Mouse (Mus musculus): ENCODE measurements at regions not wholly inside any gene's neighbourhood (a gene's known extent, or its start where the extent isn't known, plus 50 kb on each side); places are given as distances from the start of the nearest gene placed in this dataset.

DNA sequence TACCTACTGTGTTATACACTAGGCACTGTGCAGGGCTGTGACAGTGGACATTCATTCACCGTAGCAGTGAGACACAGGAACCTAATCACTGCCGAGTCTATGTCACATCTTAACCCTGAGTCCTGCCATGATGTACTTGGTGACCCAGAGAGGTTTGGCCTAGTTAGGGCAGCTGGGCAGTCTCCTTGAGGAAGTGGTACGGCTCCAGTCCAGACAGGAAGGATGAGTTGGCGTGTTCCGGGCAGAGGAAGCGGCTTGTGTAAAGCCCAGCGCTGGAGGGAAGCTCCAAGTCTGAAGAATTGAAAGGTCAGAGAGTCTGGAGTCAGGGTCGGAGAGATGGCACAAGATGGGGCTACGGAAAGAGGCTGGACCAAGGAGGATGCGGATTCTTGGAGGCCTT lies 99.4 kb upstream of the Smim15 start:
- DNase-seq (ENCODE audit: low spot score): no peak

DNA sequence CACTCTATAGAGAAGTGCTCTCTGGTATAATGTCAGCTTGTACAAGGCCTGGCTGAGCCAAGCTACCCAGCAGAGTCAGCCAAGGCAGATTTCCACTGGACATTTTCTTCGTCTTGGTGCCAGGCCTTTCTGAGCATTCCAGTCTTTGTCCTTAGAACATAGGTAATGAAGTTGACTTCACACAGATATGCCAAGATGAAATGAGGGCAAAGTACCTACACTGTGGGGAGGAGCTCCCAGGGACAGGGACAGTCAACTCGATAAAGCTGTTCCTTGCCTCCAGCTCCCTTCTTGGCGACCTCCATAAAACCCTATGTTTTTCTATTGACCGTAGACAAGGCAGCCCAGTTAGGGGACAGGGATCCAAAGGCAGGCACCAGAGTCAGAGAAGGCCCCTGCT lies 101.3 kb upstream of the Smim15 start:
- DNase-seq (ENCODE audit: low spot score): no peak

- no peak for DNase-seq (ENCODE audit: low spot score)
These were observed 101.8 kb upstream of the Smim15 start for GRCm38 (mm10) chr13:107942297-107942962.

GRCm38 (mm10) chr13:107939916-107940646 lies 104.2 kb upstream of the Smim15 start:
- no peak for DNase-seq (ENCODE audit: low spot score)

- DNase-seq (ENCODE audit: low spot score): no peak
These were observed 108.6 kb upstream of the Smim15 start for GRCm38 (mm10) chr13:107935611-107936010.

GRCm38 (mm10) chr13:107934691-107935090 lies 109.6 kb upstream of the Smim15 start:
- no peak for DNase-seq (ENCODE audit: low spot score)

DNA sequence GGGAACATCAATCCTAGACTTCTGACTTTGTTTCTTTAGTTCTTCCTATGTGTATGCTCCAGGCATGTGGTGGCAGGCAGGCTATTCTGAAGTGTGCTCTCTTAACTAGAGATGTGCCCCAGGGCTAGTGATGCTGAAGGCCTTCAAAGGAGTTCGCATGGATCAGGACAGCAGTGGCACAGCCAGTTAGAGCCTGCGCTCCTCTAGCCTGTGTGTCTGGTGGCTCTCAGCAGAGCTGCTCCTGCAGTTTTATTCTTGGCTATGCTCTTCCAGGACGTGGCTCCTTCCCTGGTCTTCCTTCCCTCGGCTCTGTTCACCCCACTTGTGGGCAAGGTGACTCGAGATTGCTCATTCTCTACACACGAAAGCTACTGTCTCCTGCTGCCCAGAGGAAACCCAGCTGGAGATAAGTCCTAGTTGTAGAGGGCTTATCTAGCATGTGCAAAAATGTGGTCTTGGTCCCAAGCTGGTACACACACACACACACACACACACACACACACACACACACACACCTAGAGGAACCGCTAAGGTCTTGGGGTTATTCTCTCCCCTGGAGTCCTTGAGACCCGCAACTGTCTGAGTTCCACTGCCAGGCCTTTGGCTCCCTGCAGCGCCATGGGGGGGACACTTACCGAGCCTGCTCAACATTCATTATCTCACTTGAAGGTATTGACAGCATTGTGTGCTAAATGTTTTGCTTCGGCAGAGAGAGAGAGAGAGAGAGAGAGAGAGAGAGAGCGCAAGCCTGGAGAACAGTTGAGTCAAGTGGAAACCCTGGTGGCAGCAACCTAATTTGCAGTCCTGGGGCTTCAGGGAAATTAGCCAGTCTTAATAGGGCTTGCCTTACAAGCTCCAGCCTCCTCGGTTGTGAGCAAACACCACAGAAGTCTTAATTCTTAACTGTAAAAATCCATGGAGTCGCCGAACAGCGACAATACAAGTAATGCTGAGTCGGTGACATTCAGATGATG lies 110.4 kb upstream of the Smim15 start:
- no peak for DNase-seq (ENCODE audit: low spot score)

DNA sequence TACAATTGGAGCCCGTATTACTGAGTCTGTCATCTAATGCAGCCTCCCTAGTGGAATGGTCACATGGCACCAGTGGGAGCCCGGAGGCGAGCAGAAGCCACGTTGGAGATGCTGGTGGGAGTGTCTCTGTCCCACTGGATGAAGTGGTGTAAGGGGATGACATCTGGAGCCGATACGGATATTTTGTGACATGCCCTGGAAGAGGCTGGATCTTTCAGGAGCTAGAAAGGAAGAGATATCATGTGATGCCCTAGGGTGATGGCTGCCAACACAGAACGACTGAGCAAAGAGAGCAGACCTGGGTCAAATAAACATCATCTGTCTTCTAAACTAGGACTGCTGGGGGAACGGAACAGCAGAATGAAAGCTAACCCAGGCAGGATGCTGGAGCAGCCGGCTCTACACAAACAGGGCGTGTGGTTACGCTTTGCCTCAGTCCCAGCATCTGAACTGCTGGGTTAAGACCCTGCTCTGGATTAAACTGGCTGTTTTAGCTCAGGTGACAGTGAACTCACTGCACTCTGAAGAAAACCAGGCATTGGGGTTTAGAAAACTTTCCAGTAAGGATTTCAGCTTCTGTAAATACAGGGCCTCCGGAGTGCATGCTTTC lies 111.7 kb upstream of the Smim15 start:
- DNase-seq (ENCODE audit: low spot score): peak; percentile 43

GRCm38 (mm10) chr13:107931216-107931615 lies 113.0 kb upstream of the Smim15 start:
- DNase-seq (ENCODE audit: low spot score): no peak

DNA sequence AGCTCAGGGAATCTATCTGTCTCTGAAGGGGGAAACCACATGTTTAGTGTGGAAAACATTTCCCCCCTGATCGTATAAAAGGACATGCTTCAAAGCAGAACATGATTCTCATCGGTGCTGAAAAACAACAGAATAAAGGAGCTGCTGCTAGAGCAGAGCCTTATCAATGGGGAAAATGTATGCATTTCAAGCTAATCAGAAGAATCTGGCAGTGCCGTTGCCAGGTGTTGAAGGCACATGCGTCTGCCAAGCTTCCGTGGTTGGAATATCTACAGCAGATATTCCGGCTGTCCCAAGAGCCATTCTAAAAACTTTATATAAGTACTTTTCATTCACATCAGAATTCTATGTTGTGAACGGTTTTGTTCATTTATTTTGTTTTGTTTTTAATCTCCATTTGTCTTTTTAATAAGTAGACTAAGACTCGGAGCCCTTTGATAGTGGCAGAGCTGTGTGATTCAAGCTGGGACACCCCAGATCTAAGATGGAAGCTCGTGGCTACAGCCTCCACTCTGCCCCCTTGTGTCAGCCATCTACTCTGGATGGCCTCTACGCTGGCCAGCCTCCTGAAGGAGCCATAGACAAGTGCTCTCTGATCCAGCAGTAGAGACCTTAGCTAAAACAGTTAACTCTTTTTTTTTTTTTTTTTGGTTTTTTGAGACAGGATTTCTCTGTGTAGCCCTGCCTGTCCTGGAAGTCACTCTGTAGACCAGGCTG lies 116.6 kb upstream of the Smim15 start:
- no peak for DNase-seq (ENCODE audit: low spot score)

DNA sequence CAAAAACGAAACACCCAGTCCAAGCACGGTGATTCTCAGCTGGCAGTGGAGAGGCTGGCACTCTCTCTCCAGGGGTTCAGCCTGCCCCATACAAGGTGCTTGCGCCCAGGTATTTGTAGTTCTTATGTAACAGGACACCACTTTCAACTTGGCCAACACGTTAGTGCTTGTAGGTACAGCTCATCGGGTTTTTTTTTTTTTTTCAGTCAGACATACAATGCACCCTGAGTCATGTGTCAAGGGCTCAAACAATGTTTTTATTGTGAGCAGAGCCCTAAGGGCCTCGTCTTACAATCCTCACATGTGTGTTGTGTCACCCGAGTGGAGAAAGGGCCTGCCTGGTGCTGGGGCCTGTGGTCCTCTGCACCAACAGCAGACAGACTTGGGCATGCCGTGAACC lies 118.8 kb upstream of the Smim15 start:
- no peak for DNase-seq (ENCODE audit: low spot score)

DNA sequence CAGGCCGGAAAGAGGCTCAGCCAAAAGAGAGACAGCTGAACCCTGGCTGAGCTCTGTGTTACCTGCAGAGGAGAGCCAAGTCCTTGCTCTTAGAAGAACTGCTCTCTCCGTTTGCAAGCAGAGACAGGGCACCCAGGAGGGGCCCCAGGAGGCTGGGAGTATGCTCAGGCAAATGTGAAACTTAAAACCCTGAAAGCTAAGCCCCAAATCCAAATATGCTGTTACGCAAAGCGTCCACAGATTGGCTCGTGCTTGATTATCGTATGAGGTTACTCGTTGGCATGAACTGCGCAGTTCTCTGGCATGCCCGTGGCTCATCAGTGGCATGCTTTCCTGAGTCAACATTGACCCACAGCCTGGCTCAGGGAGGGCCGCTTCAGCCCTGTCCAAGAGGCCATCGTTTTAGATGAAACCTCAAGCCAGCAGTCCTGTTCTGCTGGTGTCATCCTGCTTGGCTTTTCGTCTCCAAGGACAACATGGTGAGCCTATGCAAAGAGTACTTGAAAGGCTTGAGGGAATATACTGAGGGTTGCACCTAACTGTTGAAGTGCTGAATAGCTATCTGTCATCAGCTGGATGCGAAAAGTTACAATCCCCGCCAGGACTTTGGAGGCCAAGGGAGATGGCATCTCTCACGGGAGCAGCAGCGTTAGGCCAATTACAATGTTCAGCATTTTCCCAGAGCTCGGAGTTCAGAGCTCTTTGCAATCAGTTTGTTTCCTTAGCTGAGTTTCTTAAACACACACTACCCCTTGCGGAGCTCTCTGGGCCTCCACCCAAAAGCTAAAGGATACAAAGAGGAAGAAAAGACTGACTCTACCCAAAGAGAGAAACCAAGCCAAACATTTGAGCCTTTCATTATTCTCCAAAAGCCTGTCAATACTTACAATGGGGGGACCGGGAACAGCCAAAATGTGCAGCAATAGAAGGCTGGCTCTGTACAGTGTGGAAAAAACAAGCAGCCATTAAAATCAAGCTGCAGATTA lies 120.8 kb upstream of the Smim15 start:
- DNase-seq (ENCODE audit: low spot score): no peak

DNA sequence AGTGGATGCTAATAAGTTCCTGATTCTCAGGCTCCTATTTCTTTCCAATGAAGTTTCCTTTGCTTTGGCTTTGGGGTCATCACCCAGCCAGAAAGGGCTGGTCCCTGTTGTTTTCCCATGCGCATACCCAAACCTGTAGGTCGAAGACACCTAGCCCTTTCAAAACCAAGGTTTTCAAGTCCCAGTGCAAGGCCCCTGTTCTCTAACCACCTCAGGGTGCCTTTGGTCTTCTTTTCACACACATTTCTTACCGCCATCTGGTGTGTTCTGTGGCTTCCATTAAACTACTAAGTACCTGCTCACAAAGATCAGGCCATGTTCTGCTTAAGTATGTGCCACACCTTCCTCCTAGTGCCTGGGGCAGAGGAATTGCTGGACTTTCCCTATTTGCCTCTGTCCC lies 124.8 kb upstream of the Smim15 start:
- DNase-seq (ENCODE audit: low spot score): no peak

- DNase-seq (ENCODE audit: low spot score): no peak
These were observed 125.8 kb upstream of the Smim15 start for GRCm38 (mm10) chr13:107918478-107918877.

- DNase-seq (ENCODE audit: low spot score): no peak
These were observed 126.2 kb upstream of the Smim15 start for GRCm38 (mm10) chr13:107918065-107918464.

GRCm38 (mm10) chr13:107917564-107917963 lies 126.7 kb upstream of the Smim15 start:
- DNase-seq (ENCODE audit: low spot score): no peak

DNA sequence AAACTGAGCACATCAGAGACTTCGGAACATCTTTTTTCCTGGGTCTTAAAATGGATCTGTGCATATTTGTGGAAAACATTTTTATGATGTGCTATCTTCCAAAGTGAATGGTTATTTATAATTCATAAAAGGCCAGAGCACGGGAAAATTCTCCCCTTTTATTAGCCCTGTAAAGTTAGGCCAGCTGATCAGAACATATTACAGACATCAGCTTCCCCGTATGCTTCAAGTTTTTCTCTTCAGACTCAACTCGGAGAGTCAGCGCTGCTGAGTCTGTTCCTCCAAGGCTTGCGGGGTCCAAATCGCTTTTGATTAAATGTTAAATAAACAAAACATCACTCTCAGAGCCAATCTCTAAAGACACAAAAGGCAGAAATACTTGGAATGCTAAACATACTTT lies 134.1 kb upstream of the Smim15 start:
- no peak for DNase-seq (ENCODE audit: low spot score)

GRCm38 (mm10) chr13:107909343-107910067 lies 134.7 kb upstream of the Smim15 start:
- no peak for DNase-seq (ENCODE audit: low spot score)

GRCm38 (mm10) chr13:107907966-107908365 lies 136.3 kb upstream of the Smim15 start:
- no peak for DNase-seq (ENCODE audit: low spot score)

DNA sequence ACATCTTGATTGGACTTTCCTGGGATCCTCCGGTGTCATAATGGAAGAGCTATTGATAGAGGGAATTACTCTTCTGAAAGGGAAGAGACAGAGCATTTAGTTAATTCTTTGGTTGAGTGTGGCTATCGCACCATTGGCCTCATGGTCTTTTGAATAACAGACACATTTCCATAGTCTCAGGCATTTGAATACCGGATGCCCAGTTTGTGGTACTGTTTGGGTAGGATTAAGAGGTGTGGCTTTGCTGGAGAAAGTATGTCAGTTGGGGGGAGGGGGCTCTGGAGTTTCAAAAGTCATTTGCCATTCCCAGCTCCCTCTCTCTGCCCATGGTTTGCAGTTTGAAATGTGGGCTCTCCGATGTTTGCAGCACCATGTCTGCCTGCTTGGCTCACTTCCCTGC lies 139.4 kb upstream of the Smim15 start:
- no peak for DNase-seq (ENCODE audit: low spot score)
